Mouse (Mus musculus): ENCODE results near the gene Adprhl2.

The Adprhl2 gene

DNA sequence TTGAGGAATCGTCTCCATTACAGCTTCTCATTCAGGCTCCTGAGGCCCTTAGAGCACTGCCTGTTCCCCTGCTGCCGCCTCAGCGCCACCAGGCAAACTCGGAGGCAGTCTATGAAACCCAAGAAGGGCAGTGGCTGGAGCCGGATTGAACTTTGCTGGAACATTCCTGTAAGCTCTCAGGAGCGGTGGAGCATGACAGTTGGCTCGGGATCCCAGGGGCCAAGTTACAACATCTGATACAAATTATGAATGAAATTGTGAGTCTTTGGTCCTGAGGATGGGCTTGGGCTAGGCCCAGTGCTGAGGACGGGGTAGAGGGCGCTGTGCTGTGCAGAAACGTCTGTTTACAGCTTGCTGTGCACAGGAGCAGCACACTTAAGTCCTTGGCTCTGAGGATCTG, 7.1 kb downstream of the Adprhl2 start:
- ChIA-PET CTCF (interaction anchor here in 2 of 4 experiments (0.6 to 2.5 kb wide), 6 partner anchors 7 to 541 kb away, joined by 3 to 8 read pairs (median 4); partner anchors contain the start of gene Adprhl2 (in 1 of the 2)), POLR2A (interaction anchor here (0.5 to 1.7 kb wide), 12 partner anchors 8 to 707 kb away, joined by 3 to 5 read pairs (median 3); partner anchors contain the start of genes Ago3 (in 1 of the 4), Clspn (in 1 of the 4), Sfpq (in 1 of the 4) and Sh3d21 (in 1 of the 4))

DNA sequence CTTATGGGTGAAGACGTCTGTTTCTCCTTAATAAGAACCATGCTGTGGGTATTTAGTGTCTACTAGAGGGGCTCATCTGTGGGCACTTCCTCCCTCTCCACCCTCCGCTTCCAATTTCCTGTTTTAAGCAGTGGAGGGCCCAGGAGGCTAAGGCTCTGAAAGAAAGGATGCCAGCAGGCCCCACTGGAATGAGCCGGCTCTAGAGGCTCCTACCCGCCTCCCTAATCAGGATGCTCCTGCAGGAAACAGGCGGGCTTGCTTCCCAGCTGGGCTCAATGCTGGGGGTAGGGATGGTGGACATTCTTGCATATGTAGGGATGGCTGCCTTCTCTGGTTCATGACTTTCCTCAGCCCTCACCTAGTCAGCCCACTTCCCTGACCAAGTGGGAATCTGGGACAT, 8.3 kb downstream of the Adprhl2 start:
- CTCF ChIA-PET, result interaction anchor here in 2 of 4 experiments (0.6 to 2.5 kb wide), 6 partner anchors 9 to 155 kb away, joined by 3 to 8 read pairs (median 6); partner anchors contain the start of gene Adprhl2 (in 1 of the 2)
- POLR2A ChIA-PET, result interaction anchor here in 3 of 4 experiments (0.7 to 2.1 kb wide), 9 partner anchors 8 to 708 kb away, joined by 3 to 6 read pairs (median 4); partner anchors contain the start of genes Adprhl2 (in 2 of the 3), Sfpq (in 1 of the 3) and Stk40 (in 1 of the 3)

DNA sequence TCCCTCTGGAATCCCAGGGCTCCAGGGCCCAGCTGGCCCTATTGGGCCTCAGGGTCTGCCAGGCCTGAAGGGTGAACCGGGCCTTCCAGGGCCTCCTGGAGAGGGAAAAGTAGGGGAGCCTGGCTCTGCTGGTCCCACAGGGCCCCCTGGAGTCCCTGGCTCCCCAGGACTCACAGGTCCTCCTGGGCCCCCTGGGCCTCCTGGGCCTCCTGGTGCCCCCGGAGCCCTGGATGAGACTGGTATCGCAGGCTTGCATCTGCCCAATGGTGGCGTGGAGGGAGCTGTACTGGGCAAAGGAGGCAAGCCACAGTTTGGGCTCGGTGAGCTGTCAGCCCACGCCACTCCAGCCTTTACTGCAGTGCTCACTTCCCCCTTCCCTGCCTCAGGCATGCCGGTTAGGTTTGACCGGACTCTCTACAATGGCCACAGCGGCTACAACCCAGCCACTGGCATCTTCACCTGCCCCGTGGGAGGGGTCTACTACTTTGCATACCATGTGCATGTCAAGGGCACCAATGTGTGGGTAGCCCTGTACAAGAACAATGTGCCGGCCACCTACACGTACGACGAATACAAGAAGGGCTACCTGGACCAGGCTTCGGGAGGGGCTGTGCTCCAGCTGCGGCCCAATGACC, 9.8 kb downstream of the Adprhl2 start:
- POLR2A ChIA-PET, result interaction anchor here in 2 of 4 experiments (0.7 to 2.1 kb wide), 5 partner anchors 10 to 245 kb away, joined by 3 to 6 read pairs (median 3); partner anchors contain the start of gene Adprhl2 (in 1 of the 2)
- CTCF ChIA-PET, result interaction anchor here in 2 of 4 experiments (1.1 to 2.5 kb wide), 2 partner anchors 10 kb away, joined by 4 to 8 read pairs; partner anchors contain the start of gene Adprhl2 (in 2 of the 2)

DNA sequence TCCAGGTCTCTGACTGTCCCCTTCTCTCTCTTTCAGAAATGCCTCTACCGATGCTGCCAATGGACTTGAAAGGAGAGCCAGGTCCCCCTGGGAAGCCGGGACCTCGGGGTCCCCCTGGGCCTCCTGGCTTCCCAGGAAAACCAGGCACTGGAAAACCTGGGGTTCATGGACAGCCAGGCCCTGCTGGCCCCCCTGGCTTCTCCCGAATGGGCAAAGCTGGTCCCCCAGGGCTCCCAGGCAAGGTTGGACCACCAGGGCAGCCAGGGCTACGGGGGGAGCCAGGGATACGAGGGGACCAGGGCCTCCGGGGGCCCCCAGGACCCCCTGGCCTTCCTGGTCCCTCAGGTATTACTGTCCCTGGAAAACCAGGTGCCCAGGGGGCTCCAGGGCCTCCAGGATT, 11.2 kb downstream of the Adprhl2 start:
- CTCF ChIA-PET, result interaction anchor here (0.7 to 2.9 kb wide), 37 partner anchors 11 to 224 kb away, joined by 3 to 27 read pairs (median 5); partner anchors contain the start of genes Adprhl2 (in 4 of the 4), Tekt2 (in 2 of the 4), Map7d1 (in 1 of the 4) and Trappc3 (in 1 of the 4)
- POLR2A ChIA-PET, result interaction anchor here in 3 of 4 experiments (0.5 to 3.0 kb wide), 17 partner anchors 11 to 234 kb away, joined by 3 to 13 read pairs (median 4); partner anchors contain the start of genes Adprhl2 (in 2 of the 3), Trappc3 (in 2 of the 3) and Sh3d21 (in 1 of the 3)

DNA sequence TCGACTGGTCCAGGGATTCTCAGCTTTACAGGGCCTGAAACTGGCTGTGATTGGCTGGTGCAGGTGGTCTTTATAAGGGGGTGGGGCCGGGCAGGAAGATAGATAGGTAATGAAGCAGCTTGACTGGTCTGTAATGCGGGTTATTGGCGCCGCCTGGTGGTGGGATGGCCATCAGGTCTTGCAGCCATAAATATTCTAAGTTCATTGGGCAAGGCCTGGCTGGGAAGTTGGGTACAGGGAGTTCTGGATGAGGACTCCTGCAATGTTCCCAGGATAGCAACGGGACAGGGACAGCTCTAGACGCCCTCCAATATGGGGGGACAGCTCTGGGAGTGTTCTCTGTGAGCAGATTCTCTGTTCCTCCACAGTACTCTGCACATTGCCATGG, 11.6 kb downstream of the Adprhl2 start:
- POLR2A ChIA-PET, result interaction anchor here (0.5 to 3.0 kb wide), 20 partner anchors 11 to 234 kb away, joined by 3 to 13 read pairs (median 4); partner anchors contain the start of genes Adprhl2 (in 3 of the 4), Trappc3 (in 2 of the 4), Col8a2 (in 1 of the 4) and Sh3d21 (in 1 of the 4)
- CTCF ChIA-PET, result interaction anchor here (0.5 to 2.9 kb wide), 58 partner anchors 9 to 1244 kb away, joined by 3 to 27 read pairs (median 4); partner anchors contain the start of genes Adprhl2 (in 4 of the 4), Tekt2 (in 2 of the 4), Ago3 (in 1 of the 4) and Col8a2 (in 1 of the 4)

DNA sequence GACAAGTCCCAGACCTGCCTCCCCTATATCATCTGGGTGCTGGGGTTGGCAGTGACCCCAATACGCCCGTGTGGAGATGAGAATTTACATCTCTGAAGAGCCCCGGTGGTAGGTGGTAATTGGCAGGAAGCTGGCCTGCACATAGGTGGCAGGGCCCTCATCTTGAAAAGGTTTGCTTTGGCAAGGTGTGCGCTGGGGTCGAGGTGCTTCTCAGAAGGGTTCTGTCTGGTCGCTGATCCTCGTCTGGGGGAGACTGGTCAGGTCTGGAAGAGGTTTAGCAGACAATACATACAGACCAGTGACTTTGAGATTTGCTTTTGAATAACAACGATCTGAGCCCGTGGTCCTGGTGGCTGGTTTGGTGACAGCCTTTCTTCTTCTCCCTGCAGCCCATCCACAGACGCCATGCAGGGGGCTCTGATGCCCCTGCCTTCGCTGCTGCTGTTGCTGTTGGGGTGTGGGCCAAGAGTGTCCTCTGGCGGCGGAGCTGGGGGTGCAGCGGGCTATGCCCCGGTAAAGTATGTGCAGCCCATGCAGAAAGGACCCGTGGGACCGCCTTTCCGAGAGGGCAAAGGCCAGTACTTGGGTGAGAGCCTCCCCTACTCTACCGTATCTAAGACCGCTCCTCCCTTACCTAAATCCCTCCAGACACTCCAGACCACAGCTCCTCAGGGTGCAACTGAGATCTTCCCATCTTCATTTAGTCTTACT, 12.1 kb downstream of the Adprhl2 start:
- ChIA-PET POLR2A (interaction anchor here (0.6 to 3.0 kb wide), 19 partner anchors 12 to 235 kb away, joined by 3 to 13 read pairs (median 4); partner anchors contain the start of genes Adprhl2 (in 3 of the 4), Col8a2 (in 1 of the 4), Sh3d21 (in 1 of the 4) and Trappc3 (in 1 of the 4)), CTCF (interaction anchor here (0.5 to 2.9 kb wide), 60 partner anchors 8 to 1531 kb away, joined by 3 to 27 read pairs (median 4); partner anchors contain the start of genes Adprhl2 (in 4 of the 4), Tekt2 (in 2 of the 4), Ago3 (in 1 of the 4) and Col8a2 (in 1 of the 4))

DNA sequence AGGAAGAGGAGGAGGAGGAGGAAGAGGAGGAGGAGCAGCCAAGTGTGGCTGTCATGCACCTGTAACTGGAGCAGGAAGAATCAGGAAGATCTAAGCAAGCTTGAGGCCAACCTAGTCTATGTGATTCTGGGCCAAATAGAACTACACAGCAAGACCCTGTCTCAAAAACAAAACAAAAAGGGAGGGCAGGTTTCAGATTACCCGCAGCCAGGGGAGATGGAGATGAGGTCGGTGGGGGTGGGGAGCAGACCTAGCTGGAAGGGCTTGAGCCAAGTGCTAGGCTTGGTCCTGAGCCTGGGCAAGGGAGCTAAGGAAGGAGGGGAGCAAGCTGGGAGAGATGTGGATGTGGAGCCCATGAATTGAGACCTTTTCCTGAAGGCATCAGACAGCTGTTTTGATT, 14.7 kb downstream of the Adprhl2 start:
- POLR2A ChIA-PET, result interaction anchor here in 2 of 4 experiments (0.5 to 2.1 kb wide), 5 partner anchors 9 to 95 kb away, joined by 3 to 5 read pairs (median 4); partner anchors contain the start of gene Adprhl2 (in 1 of the 2)
- CTCF ChIA-PET, result interaction anchor here in 3 of 4 experiments (0.7 to 2.7 kb wide), 4 partner anchors 15 to 126 kb away, joined by 3 to 8 read pairs (median 4); partner anchors contain the start of genes Adprhl2 (in 1 of the 3) and Trappc3 (in 1 of the 3)

DNA sequence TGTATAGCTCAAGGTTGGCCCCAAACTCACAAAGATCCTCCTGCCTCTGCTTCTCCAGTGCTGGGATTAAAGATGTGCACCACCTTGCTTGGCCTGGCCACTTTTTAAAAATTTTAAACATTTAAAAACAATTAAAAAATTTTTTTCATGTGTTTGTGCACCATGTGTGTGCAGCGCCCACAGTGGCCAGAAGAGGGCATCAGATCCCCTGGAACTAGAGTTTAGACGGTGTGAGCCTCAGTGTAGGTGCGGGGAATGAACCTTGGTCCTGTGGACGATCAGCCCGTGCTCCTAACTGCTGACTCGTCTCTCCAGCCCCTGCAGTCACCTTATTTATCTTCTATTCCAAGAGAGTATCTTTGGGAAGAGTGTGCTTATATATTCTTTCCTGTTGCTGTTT, 15.4 kb downstream of the Adprhl2 start:
- CTCF ChIA-PET, result interaction anchor here (0.6 to 2.7 kb wide), 6 partner anchors 15 to 149 kb away, joined by 3 to 8 read pairs (median 3); partner anchors contain the start of genes Tekt2 (in 1 of the 4) and Trappc3 (in 1 of the 4)
- POLR2A ChIA-PET, result interaction anchor here in 2 of 4 experiments (0.6 to 2.1 kb wide), 4 partner anchors 8 to 94 kb away, joined by 3 to 5 read pairs (median 4); no protein-coding TSS in a partner anchor

DNA sequence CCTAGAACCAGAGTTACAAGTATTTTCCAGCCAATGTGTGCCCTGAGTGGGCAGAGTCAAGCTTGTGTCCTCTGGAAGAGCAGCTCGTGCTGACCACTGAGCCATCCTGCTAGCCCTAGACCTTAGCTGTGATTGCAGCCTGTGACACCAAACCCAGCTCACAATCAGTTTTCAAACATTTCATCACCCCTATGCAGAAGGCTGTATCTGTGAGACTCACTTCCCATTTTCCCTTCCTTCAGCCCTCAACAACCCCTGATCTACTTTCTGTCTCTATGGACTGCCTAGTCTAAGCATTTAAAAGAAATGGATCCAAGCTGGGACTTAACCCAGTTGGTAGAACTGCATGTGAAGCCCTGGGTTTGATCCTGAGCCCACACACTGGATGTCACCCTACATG, 16.1 kb downstream of the Adprhl2 start:
- POLR2A ChIA-PET, result interaction anchor here in 2 of 4 experiments (1.6 to 2.1 kb wide), 3 partner anchors 8 to 27 kb away, joined by 3 to 5 read pairs (median 5); no protein-coding TSS in a partner anchor
- CTCF ChIA-PET, result interaction anchor here (0.6 to 1.3 kb wide), 7 partner anchors 9 to 149 kb away, joined by 3 to 13 read pairs (median 3); partner anchors contain the start of gene Trappc3 (in 1 of the 4)

DNA sequence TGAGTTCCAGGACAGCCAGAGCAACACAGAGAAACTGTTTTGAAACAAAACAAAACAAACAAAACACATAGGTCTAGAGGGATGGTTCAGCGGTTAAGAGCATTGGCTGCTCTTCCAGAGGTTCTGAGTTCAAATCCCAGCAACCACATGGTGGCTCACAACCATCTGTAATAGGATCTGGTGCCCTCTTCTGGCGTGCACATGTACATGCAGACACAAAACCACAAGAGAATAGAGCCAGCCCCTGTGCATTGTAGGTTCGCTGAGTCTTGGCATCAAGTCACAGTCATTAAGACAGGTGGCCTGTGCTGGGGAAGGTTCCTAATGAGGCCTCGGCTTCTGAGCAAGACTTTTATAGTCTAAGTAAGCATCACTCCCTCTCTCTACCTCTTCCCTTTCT, 17.6 kb downstream of the Adprhl2 start:
- ChIA-PET CTCF (interaction anchor here (0.6 to 1.3 kb wide), 7 partner anchors 8 to 55 kb away, joined by 3 to 6 read pairs (median 3); partner anchors contain the start of gene Trappc3 (in 1 of the 4)), POLR2A (interaction anchor here in 2 of 4 experiments (0.7 to 2.1 kb wide), 3 partner anchors 25 to 26 kb away, joined by 3 to 5 read pairs (median 3); no protein-coding TSS in a partner anchor)

DNA sequence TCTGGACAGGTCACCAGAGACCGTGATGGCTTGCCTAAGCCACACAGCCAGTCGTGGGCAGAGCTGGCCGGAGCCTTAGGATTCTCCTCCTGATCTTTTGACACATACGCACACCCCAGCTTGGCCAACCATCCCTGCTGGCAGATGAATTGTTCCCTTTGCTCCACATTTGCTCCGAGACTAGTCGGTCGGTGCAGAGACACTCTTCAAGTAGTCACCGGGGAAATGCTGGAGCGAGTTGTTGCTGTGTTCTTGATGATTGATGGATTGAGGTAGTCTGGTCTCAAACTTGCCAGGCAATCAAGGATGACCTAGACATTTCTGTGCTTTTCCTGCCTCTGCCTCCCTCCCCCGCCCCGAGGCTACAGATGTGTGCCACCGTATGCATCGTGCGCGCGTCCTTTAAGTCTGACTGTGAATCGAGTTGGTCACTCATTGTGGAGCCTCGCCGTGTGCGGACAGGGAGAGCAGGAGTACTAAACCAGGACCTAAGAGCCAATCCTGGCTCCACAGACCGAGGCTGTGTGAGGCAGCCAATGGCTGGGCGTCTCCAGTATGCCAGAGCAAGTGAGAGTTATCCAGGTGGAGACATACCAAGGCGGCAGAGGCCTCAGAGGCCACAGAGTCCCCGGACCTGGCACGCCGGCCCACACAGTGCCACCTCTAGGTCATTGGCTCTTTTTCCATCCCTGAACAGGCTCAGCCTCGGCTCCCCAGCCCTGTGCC, 19.8 kb downstream of the Adprhl2 start:
- ChIA-PET POLR2A (interaction anchor here in 3 of 4 experiments (1.2 to 2.7 kb wide), 4 partner anchors 20 to 24 kb away, joined by 3 to 6 read pairs (median 6); partner anchors contain the start of gene Adprhl2 (in 1 of the 3)), CTCF (interaction anchor here in 3 of 4 experiments (1.0 to 1.4 kb wide), 4 partner anchors 8 to 40 kb away, joined by 3 to 4 read pairs (median 3); partner anchors contain the start of genes Adprhl2 (in 1 of the 3) and Trappc3 (in 1 of the 3))

DNA sequence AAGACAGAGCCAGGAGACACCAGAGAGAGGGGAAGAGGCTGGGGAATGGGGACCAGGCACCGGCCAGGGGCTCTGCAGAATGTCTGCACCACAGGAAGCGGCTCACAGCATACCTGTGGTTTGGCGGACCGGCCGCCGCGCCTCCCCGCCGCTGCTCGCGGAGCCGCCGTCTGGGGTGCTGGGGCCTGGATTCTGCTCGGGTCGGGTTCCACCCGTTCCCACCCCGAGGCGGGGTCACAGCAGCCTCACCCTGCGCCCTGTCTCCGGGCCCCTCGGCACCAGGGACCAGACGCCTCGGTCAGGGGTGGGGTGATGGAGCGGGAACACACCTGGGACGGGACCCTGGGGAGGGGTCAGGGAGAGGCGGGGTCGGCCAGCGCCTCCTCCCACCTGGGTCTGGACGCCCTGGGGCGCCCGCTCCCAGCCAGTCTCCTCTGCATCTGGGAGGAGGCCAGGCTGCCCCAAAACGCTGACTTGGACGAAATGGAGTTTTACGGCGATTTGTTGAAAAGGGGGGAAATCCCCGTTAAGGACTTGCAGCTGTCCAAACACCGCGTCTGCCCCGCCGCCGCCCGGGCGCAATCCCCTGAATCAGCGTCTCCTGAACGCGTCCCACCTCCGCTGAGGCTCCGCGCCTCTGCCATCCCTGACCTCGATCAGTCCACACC, 20.5 kb downstream of the Adprhl2 start:
- POLR2A ChIA-PET, result interaction anchor here in 3 of 4 experiments (1.0 to 2.7 kb wide), 6 partner anchors 15 to 23 kb away, joined by 3 to 6 read pairs (median 6); partner anchors contain the start of genes Adprhl2 (in 1 of the 3) and Col8a2 (in 1 of the 3)
- CTCF ChIA-PET, result interaction anchor here in 3 of 4 experiments (0.6 to 1.4 kb wide), 5 partner anchors 9 to 39 kb away, joined by 3 to 4 read pairs (median 3); partner anchors contain the start of gene Trappc3 (in 1 of the 3)

DNA sequence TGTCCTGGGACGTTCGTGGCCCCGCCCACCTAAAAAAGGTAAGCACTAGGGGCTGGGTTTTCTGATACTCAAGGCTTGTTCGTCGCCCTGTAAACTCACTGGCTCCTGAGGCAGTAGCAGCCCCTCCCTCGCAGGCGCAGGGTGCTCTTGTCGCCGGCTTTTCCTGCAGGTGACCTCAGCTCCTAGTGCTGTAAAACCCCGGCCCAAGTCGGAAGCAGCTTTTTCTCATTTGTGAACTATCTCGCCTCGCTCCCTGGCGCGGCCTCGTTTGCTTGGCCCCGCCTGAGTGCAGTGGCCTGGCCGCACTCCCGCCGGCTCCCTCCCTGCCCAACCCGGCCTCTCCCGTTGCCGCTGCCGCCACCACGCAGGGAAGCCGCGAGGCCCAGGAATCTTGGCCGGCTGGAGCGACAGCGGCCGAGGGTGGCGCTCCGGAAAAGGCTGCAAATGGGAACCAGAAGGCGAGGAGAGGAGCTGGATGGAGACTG, 24.8 kb downstream of the Adprhl2 start:
- POLR2A ChIA-PET, result interaction anchor here in 3 of 4 experiments (0.7 to 3.5 kb wide), 17 partner anchors 9 to 440 kb away, joined by 3 to 17 read pairs (median 4); partner anchors contain the start of genes Adprhl2 (in 2 of the 3), Col8a2 (in 2 of the 3), Mrps15 (in 1 of the 3) and Psmb2 (in 1 of the 3)
- CTCF ChIA-PET, result interaction anchor here in 2 of 4 experiments (0.7 to 2.9 kb wide), 10 partner anchors 9 to 70 kb away, joined by 3 to 19 read pairs (median 5); partner anchors contain the start of genes Col8a2 (in 2 of the 2), Adprhl2 (in 1 of the 2) and Trappc3 (in 1 of the 2)

DNA sequence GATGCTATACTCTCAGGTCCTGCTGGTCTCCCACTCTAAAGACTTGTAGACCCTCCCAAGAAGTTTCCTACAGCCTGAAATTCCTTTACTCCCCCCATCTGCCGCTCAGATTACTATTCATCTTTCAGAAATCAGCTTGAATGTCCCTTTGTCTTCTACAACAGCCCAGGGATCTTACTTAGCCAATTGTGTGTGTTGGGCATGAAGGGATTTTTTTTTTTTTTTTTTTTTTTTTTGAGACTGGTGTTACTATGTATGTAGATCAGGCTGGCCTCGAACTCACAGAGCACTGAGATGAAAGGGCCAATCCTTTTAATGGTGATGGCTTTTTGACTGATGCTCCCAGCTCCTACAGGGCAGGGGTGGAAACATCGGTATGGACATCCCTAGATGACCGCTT, 25.6 kb downstream of the Adprhl2 start:
- CTCF ChIA-PET, result interaction anchor here (0.6 to 2.9 kb wide), 14 partner anchors 8 to 84 kb away, joined by 3 to 19 read pairs (median 6); partner anchors contain the start of genes Col8a2 (in 2 of the 4) and Adprhl2 (in 1 of the 4)
- POLR2A ChIA-PET, result interaction anchor here in 3 of 4 experiments (0.6 to 3.5 kb wide), 16 partner anchors 9 to 1415 kb away, joined by 3 to 17 read pairs (median 4); partner anchors contain the start of genes Adprhl2 (in 2 of the 3), Col8a2 (in 2 of the 3), Psmb2 (in 1 of the 3) and Tekt2 (in 1 of the 3)

DNA sequence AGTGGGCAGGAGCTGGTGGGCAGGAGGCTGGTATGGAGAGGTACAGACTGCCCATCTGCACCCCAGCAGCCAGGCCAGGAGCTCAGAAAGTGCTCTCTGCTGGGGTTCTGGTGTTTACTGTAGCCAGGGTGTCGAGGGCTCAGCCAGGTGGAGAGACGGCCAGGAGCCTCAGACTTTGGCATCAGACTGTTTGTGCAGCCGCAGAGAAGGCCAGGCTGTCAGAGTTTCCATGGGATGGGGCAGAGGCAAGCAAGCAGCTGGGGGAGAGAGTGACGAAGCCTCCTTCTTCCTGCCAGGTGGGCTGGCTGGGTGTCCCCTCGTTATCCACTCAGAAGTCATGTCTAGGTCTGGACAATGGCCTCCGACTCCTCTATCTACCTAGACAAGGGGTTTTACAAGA, 26.4 kb downstream of the Adprhl2 start:
- POLR2A ChIA-PET, result interaction anchor here in 3 of 4 experiments (0.7 to 3.5 kb wide), 11 partner anchors 8 to 49 kb away, joined by 3 to 17 read pairs (median 4); partner anchors contain the start of genes Adprhl2 (in 1 of the 3), Col8a2 (in 1 of the 3) and Trappc3 (in 1 of the 3)
- CTCF ChIA-PET, result interaction anchor here (0.7 to 2.2 kb wide), 5 partner anchors 9 to 209 kb away, joined by 3 to 10 read pairs (median 6); no protein-coding TSS in a partner anchor

All from embryonic stem cell, embryonic (primary cell).